Mouse (Mus musculus) liver, postnatal 0 days (tissue): ENCODE data around the gene Dnm2. TPM values are rescaled to one million over a fixed set of nuclear protein-coding genes. Genes with fewer than 3 reads are reported as not detected.

Experiments
- ATAC-seq: fragments of 200-750 bp; cut with Nextera tagmentation; 2 replicates; pipeline ENCODE4 v1.8.0; 2017; ENCODE audit warnings: mild to moderate bottlenecking, moderate library complexity
- DNase-seq: peaks from one replicate; pipeline ENCODE4 v3.0.0-alpha.2; 2016
- H3K27ac ChIP-seq: fragments of 300-500 bp; sonication (generic); 2 replicates; pipeline ENCODE4 v1.5.1; 2014; ENCODE audit warnings: antibody characterized with exemption, moderate library complexity, mild to moderate bottlenecking, low read depth
- H3K27me3 ChIP-seq: fragments of 300-500 bp; sonication (generic); 2 replicates; pipeline ENCODE4 v1.6.1; 2014; ENCODE audit warnings: low read length, control low read depth, mixed read lengths; ENCODE audit not compliant: insufficient read depth
- H3K36me3 ChIP-seq: fragments of 300-500 bp; sonication (generic); replicated peaks from 2 replicates; pipeline ENCODE4 v1.6.1; 2014; ENCODE audit warnings: mild to moderate bottlenecking, control low read depth, low read length, moderate library complexity, mixed read lengths; ENCODE audit not compliant: insufficient read depth
- H3K4me1 ChIP-seq: fragments of 300-500 bp; sonication (generic); 2 replicates; pipeline ENCODE4 v1.6.1; 2014; ENCODE audit warnings: antibody characterized with exemption, mild to moderate bottlenecking, control low read depth; ENCODE audit not compliant: insufficient read depth
- H3K4me2 ChIP-seq: fragments of 300-500 bp; sonication (generic); 2 replicates; pipeline ENCODE4 v1.6.1; 2014; ENCODE audit warnings: low read depth, mild to moderate bottlenecking, low read length, moderate library complexity, mixed read lengths
- H3K4me3 ChIP-seq: fragments of 300-500 bp; sonication (generic); 2 replicates; pipeline ENCODE4 v1.5.1; 2014; ENCODE audit warnings: low read depth, low read length
- H3K9ac ChIP-seq: fragments of 300-500 bp; sonication (generic); replicated peaks from 2 replicates; pipeline ENCODE4 v1.6.1; 2014; ENCODE audit warnings: mild to moderate bottlenecking, moderate library complexity
- H3K9me3 ChIP-seq: fragments of 300-500 bp; sonication (generic); 2 replicates; pipeline ENCODE4 v1.6.1; 2016; ENCODE audit warnings: mild to moderate bottlenecking, control low read depth, low read length, mixed read lengths
- CTCF ChIP-seq: sonication (generic); IDR thresholded peaks from 2 replicates; pipeline ENCODE4 v1.5.1; 2016; ENCODE audit warnings: antibody characterized with exemption, low read depth
- EP300 ChIP-seq: IDR thresholded peaks from 2 replicates; pipeline ENCODE4 v1.6.1; 2016; ENCODE audit warnings: antibody characterized with exemption, low read depth, mild to moderate bottlenecking
- WGBS: fragments of 180-500 bp; shearing (Covaris S2); extraction: QIAGEN DNeasy Blood & Tissue Kit; methylation state at CpG from one replicate; pipeline ENCODE4 v1.1.7; 2014; ENCODE audit not compliant: insufficient replicate concordance; 5-methylcytosine and 5-hydroxymethylcytosine counted together
- polyA plus RNA-seq: library from polyadenylated mRNA; unstranded; fragments of >200 nt; fragmentation: Nextera tagmentation; extraction: Ambion mirVana; gene quantifications from 2 replicates; pipeline ENCODE4 v1.2.1, GENCODE M21; 2015

The Dnm2 gene
- polyA plus RNA-seq, 1 experiment from 2014 or later, result 35.2 TPM

DNA sequence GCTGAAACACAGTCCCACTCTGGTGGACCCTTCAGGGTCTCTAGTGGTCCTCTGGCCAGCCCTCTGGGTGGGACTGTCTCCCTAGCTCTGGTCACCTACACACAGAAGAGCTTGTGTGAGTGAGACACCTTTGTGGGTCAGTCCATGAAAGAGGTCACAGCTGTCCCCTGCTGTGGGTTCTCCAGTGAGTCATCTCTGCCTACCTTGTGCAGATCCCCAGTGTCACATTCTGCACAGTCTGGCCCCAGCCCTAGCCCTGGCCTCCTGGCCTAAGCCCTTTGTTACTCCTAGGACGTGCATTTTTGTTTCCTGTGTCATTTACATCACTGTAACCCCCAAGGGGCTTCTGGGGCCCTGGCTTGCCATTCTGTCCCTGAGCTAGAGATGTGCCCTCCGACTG lies 69.2 kb downstream of the Dnm2 start:
- DNase-seq (no peak), ATAC-seq (no peak)
- H3K27me3 ChIP-seq, result no peaks in the 10 kb centered on the region
- 84% methylated on average over 2 of the region's 2 CpGs for WGBS
- H3K9me3 ChIP-seq, result no peaks in the 10 kb centered on the region
- H3K4me2 ChIP-seq, result no peak overlapping the region
- no peak overlapping the region for H3K9ac ChIP-seq
- no peak for TF ChIP-seq EP300
- TF ChIP-seq CTCF, result no peak
- no peak overlapping the region for H3K4me3 ChIP-seq
- H3K27ac ChIP-seq, result no peak overlapping the region
- H3K36me3 ChIP-seq, result peaks cover 58% of the 10 kb centered on the region
- H3K4me1 ChIP-seq, result no peaks in the 10 kb centered on the region

DNA sequence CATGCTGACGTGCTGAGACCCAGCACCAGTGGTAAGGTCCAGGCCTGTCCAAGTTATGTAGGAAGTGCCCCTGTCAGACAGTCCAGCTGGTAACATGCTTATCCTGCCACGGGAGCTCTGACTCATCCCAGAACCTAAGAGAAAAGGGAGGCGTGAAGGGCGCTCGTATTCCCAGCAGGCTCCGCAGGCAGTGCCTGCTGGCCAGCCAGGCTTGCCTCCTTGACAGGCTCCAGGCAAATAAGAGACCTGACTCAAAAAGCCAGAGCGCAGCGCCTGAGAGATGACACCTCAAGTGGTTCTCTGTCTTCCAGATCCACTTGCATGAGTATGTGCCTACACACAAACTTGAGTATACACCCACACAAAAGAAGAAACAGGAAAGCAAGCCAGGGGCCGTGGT lies 70.0 kb downstream of the Dnm2 start:
- WGBS, result 79% methylated on average over 9 of the region's 9 CpGs
- Histone ChIP-seq H3K9me3 (no peaks in the 10 kb centered on the region), H3K4me1 (no peaks in the 10 kb centered on the region), H3K4me2 (no peak overlapping the region), H3K4me3 (no peak overlapping the region), H3K36me3 (peaks cover 60% of the 10 kb centered on the region), H3K9ac (no peak overlapping the region), H3K27me3 (no peaks in the 10 kb centered on the region), H3K27ac (no peak overlapping the region)
- ATAC-seq (no peak), DNase-seq (no peak)
- TF ChIP-seq CTCF (no peak), EP300 (no peak)

DNA sequence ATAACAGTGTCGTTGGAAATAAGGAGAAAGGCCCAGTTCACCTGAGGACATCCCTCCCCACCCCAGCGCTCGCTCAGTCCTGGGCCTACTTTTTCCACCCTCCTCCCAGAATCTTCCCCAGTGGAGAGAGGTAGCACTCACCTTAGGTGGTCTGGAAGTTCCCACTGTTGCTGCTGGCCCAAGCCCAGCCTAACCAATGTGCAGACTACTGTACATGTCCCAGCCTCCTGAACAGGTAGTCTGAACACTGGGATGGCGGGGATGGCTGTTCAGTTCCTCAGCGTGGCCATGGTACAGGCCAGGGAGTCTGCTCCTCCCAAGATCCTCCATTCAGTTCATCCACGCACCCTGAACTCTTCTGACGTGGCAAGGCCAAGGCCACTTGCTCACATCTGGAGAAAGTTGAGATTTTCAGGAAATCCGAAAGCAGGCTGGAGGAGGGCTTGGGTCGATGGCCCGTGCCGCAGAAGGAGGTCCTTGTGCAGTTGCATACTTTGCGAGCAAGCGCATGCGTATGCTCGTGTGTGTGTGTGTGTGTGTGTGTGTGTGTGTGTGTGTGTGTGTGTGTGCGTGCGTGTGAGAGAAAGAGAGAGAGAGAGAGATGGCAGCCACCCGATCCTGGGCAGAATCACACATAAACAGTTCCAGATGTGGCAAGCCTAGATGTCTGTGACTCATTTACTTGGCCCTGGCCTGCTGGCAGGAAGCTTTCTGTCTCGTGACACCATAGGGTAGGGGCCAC lies 71.8 kb downstream of the Dnm2 start:
- Histone ChIP-seq H3K9ac (no peak overlapping the region), H3K4me3 (no peak overlapping the region), H3K27me3 (no peaks in the 10 kb centered on the region), H3K36me3 (peaks cover 57% of the 10 kb centered on the region), H3K9me3 (no peaks in the 10 kb centered on the region), H3K4me2 (no peak overlapping the region), H3K4me1 (no peaks in the 10 kb centered on the region), H3K27ac (no peak overlapping the region)
- ATAC-seq, result no peak
- 83% methylated on average over 17 of the region's 19 CpGs for WGBS
- no peak for DNase-seq
- TF ChIP-seq CTCF (no peak), EP300 (no peak)

DNA sequence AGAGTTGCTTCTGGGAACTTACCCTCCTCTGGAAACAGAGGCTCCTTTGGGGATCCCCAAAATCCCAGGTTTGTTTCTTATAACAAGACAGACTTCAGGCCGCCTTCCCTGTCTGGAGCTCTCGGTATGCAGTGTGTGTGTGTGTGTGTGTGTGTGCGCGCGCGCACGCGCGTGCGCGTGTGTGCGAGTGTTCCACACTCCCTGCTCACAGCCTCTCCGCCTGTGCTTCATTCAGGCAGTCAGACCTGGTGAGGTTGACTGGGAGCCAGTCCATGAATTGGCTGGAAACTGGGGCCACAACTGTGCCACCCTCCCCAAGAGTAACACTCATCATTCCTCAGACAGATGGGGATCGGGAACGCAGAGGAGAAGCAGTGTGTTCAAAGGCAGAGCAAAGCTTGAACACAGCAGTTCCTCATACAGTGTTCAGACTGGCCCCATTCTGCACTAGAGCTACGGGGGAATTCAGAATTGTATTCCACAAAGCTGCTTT lies 72.4 kb downstream of the Dnm2 start:
- ATAC-seq (no peak), DNase-seq (no peak)
- Histone ChIP-seq H3K9me3 (no peaks in the 10 kb centered on the region), H3K4me3 (no peak overlapping the region), H3K36me3 (peaks cover 51% of the 10 kb centered on the region), H3K27ac (no peak overlapping the region), H3K4me1 (no peaks in the 10 kb centered on the region), H3K9ac (no peak overlapping the region), H3K4me2 (no peak overlapping the region), H3K27me3 (no peaks in the 10 kb centered on the region)
- no peak for TF ChIP-seq CTCF
- no peak for TF ChIP-seq EP300
- WGBS, result 97% methylated on average over 16 of the region's 16 CpGs

DNA sequence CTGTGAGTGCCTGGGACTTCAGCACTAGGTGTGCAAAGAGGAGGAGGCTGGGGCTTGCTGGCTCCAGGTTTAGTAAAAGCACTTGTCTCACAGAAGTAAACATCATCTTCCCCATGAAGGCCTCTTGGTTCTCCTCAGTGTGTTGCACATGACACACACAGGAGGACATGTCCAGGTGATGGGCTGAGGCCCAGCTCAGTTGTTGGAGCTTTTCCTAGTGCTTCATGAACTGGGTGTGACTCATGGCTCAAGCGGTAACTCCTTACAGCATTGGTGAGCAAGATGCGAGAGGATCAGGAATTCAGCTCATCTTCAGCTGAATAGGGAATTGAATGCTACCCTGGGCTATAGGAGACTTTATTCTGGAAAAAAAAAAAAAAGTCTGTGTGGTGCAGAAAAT lies 73.0 kb downstream of the Dnm2 start:
- Histone ChIP-seq H3K27me3 (no peaks in the 10 kb centered on the region), H3K4me1 (no peaks in the 10 kb centered on the region), H3K4me2 (no peak overlapping the region), H3K27ac (no peak overlapping the region), H3K9ac (no peak overlapping the region), H3K36me3 (peaks cover 50% of the 10 kb centered on the region), H3K4me3 (no peak overlapping the region), H3K9me3 (no peaks in the 10 kb centered on the region)
- ATAC-seq (no peak), DNase-seq (no peak)
- TF ChIP-seq CTCF (no peak), EP300 (no peak)
- 85% methylated on average over 2 of the region's 2 CpGs for WGBS

DNA sequence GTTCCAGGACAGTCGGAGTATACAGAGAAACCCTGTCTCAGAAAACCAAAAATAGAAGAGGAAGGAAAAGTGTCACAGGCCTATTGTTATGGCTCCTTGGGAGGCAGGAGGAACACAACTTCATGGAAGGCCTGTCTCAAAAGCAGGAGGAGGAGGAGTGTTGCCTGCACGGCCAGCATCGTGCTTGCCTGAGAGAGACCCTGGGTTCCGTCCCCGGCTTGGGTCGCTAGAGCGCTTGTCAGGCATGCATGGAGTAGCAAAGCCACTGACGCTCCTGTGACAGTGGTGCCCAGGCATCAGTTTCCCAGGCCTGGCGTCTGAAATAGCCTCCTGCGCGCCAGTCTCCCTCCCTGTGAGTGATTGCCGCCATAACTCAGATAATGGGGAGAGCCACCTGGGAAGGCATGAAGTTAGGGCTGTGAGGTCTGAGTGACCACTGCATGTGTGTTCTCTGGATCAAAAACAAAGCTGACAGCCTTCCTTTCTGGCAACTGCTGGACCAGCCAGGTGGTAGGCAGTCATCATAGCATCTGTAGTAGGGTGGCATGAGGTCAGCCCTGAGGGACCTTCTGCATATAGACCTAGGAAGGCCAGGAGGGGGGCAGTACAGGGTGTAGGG lies 73.7 kb downstream of the Dnm2 start:
- no peak for DNase-seq
- H3K4me1 ChIP-seq, result no peaks in the 10 kb centered on the region
- H3K9ac ChIP-seq, result no peak overlapping the region
- no peak overlapping the region for H3K4me2 ChIP-seq
- peaks cover 57% of the 10 kb centered on the region for H3K36me3 ChIP-seq
- 88% methylated on average over 12 of the region's 12 CpGs for WGBS
- H3K9me3 ChIP-seq, result no peaks in the 10 kb centered on the region
- ATAC-seq, result no peak
- H3K4me3 ChIP-seq, result no peak overlapping the region
- TF ChIP-seq CTCF, result no peak
- H3K27ac ChIP-seq, result no peak overlapping the region
- H3K27me3 ChIP-seq, result no peaks in the 10 kb centered on the region
